In genomic region chr11:79003769-79004638, GRCm38 (mm10) we compare ENCODE assay signal across 11 mouse cellular contexts. TPM values are rescaled to one million over a fixed set of nuclear protein-coding genes. Genes with fewer than 3 reads are reported as not detected.
DNase-seq lines count a peak whose midpoint lies in the region; ATAC-seq lines count a peak whose summit lies in the region.
"Had no signal": no experiment of that assay in that cellular context is flagged by ENCODE, and none has a peak within 500 bp of the region (broad histone marks: within the 10 kb centered on the region; RNA-seq: fewer than 3 reads in every experiment).

No protein-coding gene starts in this region.

- 72% methylated on average over 10 of the region's 10 CpGs for WGBS in embryonic facial prominence, embryonic 13.5 days
- WGBS in embryonic facial prominence, embryonic 10.5 days = 82% methylated on average over 10 of the region's 10 CpGs
- WGBS in kidney, embryonic 15.5 days = 71% methylated on average over 10 of the region's 10 CpGs
- WGBS in stomach, embryonic 14.5 days = 69% methylated on average over 10 of the region's 10 CpGs
- WGBS in midbrain, embryonic 10.5 days = 87% methylated on average over 10 of the region's 10 CpGs

- no peaks in the 10 kb centered on the region for H3K9me3 ChIP-seq in embryonic facial prominence, embryonic 13.5 days
- H3K9me3 ChIP-seq in embryonic facial prominence, embryonic 10.5 days = no peaks in the 10 kb centered on the region
- H3K9me3 ChIP-seq in kidney, embryonic 15.5 days (replicated peaks) = no peaks in the 10 kb centered on the region
- H3K9me3 ChIP-seq in stomach, embryonic 14.5 days (ENCODE audit: control insufficient read depth, low read depth, low read length) = no peaks in the 10 kb centered on the region
- no peaks in the 10 kb centered on the region for H3K9me3 ChIP-seq in midbrain, embryonic 10.5 days (replicated peaks)
- H3K9me3 ChIP-seq: megakaryocyte, embryonic 14.5 days had no signal

- no peak overlapping the region for H3K4me3 ChIP-seq in embryonic facial prominence, embryonic 13.5 days
- H3K4me3 ChIP-seq in embryonic facial prominence, embryonic 10.5 days = no peak overlapping the region
- H3K4me3 ChIP-seq in kidney, embryonic 15.5 days (replicated peaks) = no peak overlapping the region
- no peak overlapping the region for H3K4me3 ChIP-seq in brown adipose tissue, adult 24 weeks (ENCODE audit: insufficient read depth, low read depth, low read length)
- no peak overlapping the region for H3K4me3 ChIP-seq in stomach, embryonic 14.5 days (ENCODE audit: low read depth, low read length)
- H3K4me3 ChIP-seq in midbrain, embryonic 10.5 days = no peak overlapping the region
- H3K4me3 ChIP-seq: layer of hippocampus, adult 2 months had no signal

- H3K27ac ChIP-seq in embryonic facial prominence, embryonic 13.5 days = peak overlapping the region; percentile 16; the same call in 1 of the 2 replicates
- H3K27ac ChIP-seq in embryonic facial prominence, embryonic 10.5 days (replicated peaks) = no peak overlapping the region
- H3K27ac ChIP-seq in kidney, embryonic 15.5 days = peak overlapping the region; percentile 84; the same call in 1 of the 2 replicates
- H3K27ac ChIP-seq in brown adipose tissue, adult 24 weeks (replicated peaks; ENCODE audit: low read depth, low read length) = peak overlapping the region; percentile 83; the same call in 1 of the 2 replicates
- H3K27ac ChIP-seq in stomach, embryonic 14.5 days (ENCODE audit: low read length) = peak overlapping the region; percentile 12; the same call in 1 of the 2 replicates
- H3K27ac ChIP-seq in midbrain, embryonic 10.5 days (replicated peaks) = no peak overlapping the region
- H3K27ac ChIP-seq: layer of hippocampus, adult 2 months had no signal

- H3K9ac ChIP-seq in embryonic facial prominence, embryonic 13.5 days = no peak overlapping the region
- H3K9ac ChIP-seq in kidney, embryonic 15.5 days = no peak overlapping the region
- H3K9ac ChIP-seq in stomach, embryonic 14.5 days (replicated peaks; ENCODE audit: low read depth, low read length) = no peak overlapping the region

- H3K4me1 ChIP-seq in embryonic facial prominence, embryonic 13.5 days = 0 out of 2 replicates have a peak, but pooled peaks cover 6% of the 10 kb centered on the region
- peaks cover 29% of the 10 kb centered on the region for H3K4me1 ChIP-seq in embryonic facial prominence, embryonic 10.5 days
- H3K4me1 ChIP-seq in kidney, embryonic 15.5 days = peaks cover 27% of the 10 kb centered on the region
- peaks cover 13% of the 10 kb centered on the region for H3K4me1 ChIP-seq in brown adipose tissue, adult 24 weeks (ENCODE audit: control insufficient read depth, insufficient read depth, insufficient read length, low read length)
- peaks cover 15% of the 10 kb centered on the region for H3K4me1 ChIP-seq in stomach, embryonic 14.5 days (ENCODE audit: control insufficient read depth, insufficient read depth, low read length)
- peaks cover 7% of the 10 kb centered on the region for H3K4me1 ChIP-seq in midbrain, embryonic 10.5 days

- no peak overlapping the region for H3K4me2 ChIP-seq in embryonic facial prominence, embryonic 13.5 days
- no peak overlapping the region for H3K4me2 ChIP-seq in kidney, embryonic 15.5 days
- H3K4me2 ChIP-seq in stomach, embryonic 14.5 days (replicated peaks; ENCODE audit: low read depth, low read length) = no peak overlapping the region

- H3K36me3 ChIP-seq in embryonic facial prominence, embryonic 13.5 days = no peaks in the 10 kb centered on the region
- H3K36me3 ChIP-seq in embryonic facial prominence, embryonic 10.5 days (replicated peaks) = no peaks in the 10 kb centered on the region
- H3K36me3 ChIP-seq in kidney, embryonic 15.5 days = no peaks in the 10 kb centered on the region
- no peaks in the 10 kb centered on the region for H3K36me3 ChIP-seq in stomach, embryonic 14.5 days (ENCODE audit: control insufficient read depth, insufficient read depth, low read length)
- no peaks in the 10 kb centered on the region for H3K36me3 ChIP-seq in midbrain, embryonic 10.5 days

- no peaks in the 10 kb centered on the region for H3K27me3 ChIP-seq in embryonic facial prominence, embryonic 13.5 days
- no peaks in the 10 kb centered on the region for H3K27me3 ChIP-seq in embryonic facial prominence, embryonic 10.5 days (replicated peaks; ENCODE audit: low read depth, poor library complexity, severe bottlenecking)
- H3K27me3 ChIP-seq in kidney, embryonic 15.5 days = no peaks in the 10 kb centered on the region
- H3K27me3 ChIP-seq in stomach, embryonic 14.5 days (ENCODE audit: control insufficient read depth, insufficient read depth, low read length) = no peaks in the 10 kb centered on the region
- H3K27me3 ChIP-seq in midbrain, embryonic 10.5 days (ENCODE audit: low read depth, poor library complexity, severe bottlenecking) = no peaks in the 10 kb centered on the region
- H3K27me3 ChIP-seq: megakaryocyte, embryonic 14.5 days had no signal

- ATAC-seq in embryonic facial prominence, embryonic 13.5 days (ENCODE audit: insufficient number of reproducible peaks, insufficient read depth, low FRiP score, low TSS enrichment, low read depth) = no peak
- no peak for ATAC-seq in kidney, embryonic 15.5 days (replicated peaks; ENCODE audit: low FRiP score)
- no peak for ATAC-seq in stomach, embryonic 14.5 days (ENCODE audit: insufficient number of reproducible peaks, insufficient read depth, low FRiP score, low read depth)

- no peak for DNase-seq in embryonic facial prominence, embryonic 10.5 days (ENCODE audit: low spot score)
- no peak for DNase-seq in kidney, adult 18-20 months
- no peak for DNase-seq in yolk sac, embryonic 10.5 days (ENCODE audit: low spot score)
- DNase-seq in midbrain, embryonic 10.5 days (ENCODE audit: low spot score) = no peak
- DNase-seq: spleen, adult 18-20 months had no signal

RNA-seq across cellular contexts. Expression of gene Lgals9, which starts 19.3 kb away (rescaled TPM):
- 18.4 and 22.2 TPM in 2 replicates for polyA plus RNA-seq in embryonic facial prominence, embryonic 13.5 days (2015; fragmentation: Nextera tagmentation; extraction: Ambion mirVana)
- polyA plus RNA-seq in embryonic facial prominence, embryonic 10.5 days (2016; fragmentation: Nextera tagmentation; extraction: Ambion mirVana) = 2.3 and 2.8 TPM in 2 replicates
- polyA plus RNA-seq in kidney, embryonic 15.5 days (2015; fragmentation: Nextera tagmentation; extraction: Ambion mirVana) = 40.5 and 49.9 TPM in 2 replicates
- polyA plus RNA-seq in brown adipose tissue, adult 24 weeks (2012; ENCODE audit: insufficient read depth, insufficient read length, missing spikeins) = 39.6 and 55.8 TPM in 2 replicates
- 32.9 and 36.0 TPM in 2 replicates for polyA plus RNA-seq in stomach, embryonic 14.5 days (2014; fragmentation: Nextera tagmentation; extraction: Ambion mirVana)
- polyA plus RNA-seq in midbrain, embryonic 10.5 days (2016; fragmentation: Nextera tagmentation; extraction: Ambion mirVana) = 2.6 and 4.9 TPM in 2 replicates

Comparison
In these comparisons a context has a peak if more than half of its experiments do, and no peak if none do; other contexts are left out.
1. H3K27ac ChIP-seq: peak in embryonic facial prominence, embryonic 13.5 days (single experiment), kidney, embryonic 15.5 days (single experiment), brown adipose tissue, adult 24 weeks (single experiment) and stomach, embryonic 14.5 days (single experiment); none in embryonic facial prominence, embryonic 10.5 days (single experiment) and midbrain, embryonic 10.5 days (single experiment).